Mouse (Mus musculus): ENCODE results near the gene Pglyrp1.

DNA sequence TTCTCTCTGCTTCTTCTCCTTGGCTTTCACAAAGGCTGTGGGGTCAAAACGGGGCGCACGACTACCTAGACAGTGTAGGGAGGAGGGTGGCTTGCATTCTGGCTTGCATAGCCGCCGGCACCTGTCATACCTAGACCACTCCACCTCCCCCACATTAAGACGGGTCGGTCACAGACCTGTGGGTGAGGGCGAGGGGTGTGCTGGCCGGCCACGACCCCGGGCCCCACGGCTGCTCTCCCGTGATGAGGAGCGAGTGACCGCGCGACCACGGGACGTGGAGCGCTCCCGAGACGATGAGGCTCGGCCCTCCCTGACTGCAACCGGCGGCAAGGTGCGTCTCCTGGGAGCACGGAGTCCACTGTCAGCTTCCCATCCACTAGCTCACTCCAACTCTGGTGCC, 21.9 kb downstream of the Pglyrp1 start:
- TF ChIP-seq CTCF (IDR thresholded peaks at IDR 0.05; ENCODE audit: control insufficient read depth, insufficient read depth, insufficient replicate concordance, low read depth, low read length) (no peak), POLR2A (IDR thresholded peaks at IDR 0.05; ENCODE audit: control insufficient read depth, low read depth, low read length) (no peak)
